Mouse (Mus musculus): Measurements from ENCODE around the gene Cdk4. TPM values are rescaled to one million over a fixed set of nuclear protein-coding genes. Genes with fewer than 3 reads are reported as not detected.

The Cdk4 gene
- polyA plus RNA-seq (2014; fragmentation: Nextera tagmentation; extraction: Ambion mirVana): 764 and 784 TPM in 2 replicates

DNA sequence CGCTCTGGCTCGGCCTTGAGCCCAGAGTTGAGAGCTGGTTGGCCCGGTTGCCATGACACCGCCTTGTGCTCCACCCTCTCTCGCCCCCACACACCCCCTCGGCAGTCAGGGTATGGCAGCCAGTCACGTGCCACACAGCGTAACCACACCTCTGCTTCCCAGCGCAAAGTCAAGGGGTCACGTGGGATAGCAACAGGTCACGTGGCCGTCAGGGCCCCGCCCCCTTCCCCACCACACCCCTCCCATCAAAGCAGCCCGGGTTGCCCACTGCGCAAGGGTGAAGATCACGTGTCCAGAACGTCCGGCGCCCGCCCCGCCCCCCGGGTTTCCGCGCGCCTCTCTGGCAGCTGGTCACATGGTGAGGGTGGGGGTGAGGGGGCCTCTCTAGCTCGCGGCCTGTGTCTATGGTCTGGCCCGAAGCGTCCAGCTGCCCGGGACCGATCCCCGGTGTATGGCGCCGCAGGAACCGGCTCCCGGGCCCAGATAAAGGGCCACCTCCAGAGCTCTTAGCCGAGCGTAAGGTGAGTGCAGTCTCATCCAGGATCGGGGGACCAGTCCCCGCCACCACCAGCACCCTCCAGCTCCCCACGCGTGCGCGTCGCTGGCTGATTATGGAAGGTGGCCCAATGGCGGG is at the start of gene Cdk4:
Gene Cdk4, plus strand, starts transcription at position 296 of the 634 bp plus-strand sequence.
- Histone ChIP-seq H3K4me1 (replicated peaks; ENCODE audit: control insufficient read depth, insufficient read depth, low read length) (peaks cover 31% of the 10 kb centered on the region), H3K27me3 (ENCODE audit: control insufficient read depth, insufficient read depth, low read length) (no peaks in the 10 kb centered on the region), H3K27ac (peak within 1 kb of the TSS; percentile 91), H3K9ac (peak within 1 kb of the TSS; percentile 93), H3K36me3 (replicated peaks; ENCODE audit: control insufficient read depth, insufficient read depth) (peaks cover 38% of the 10 kb centered on the region), H3K9me3 (ENCODE audit: control insufficient read depth, low read length) (no peaks in the 10 kb centered on the region), H3K4me3 (replicated peaks; ENCODE audit: low read length) (peak within 1 kb of the TSS; percentile 75), H3K4me2 (replicated peaks) (peak within 1 kb of the TSS; percentile 80)
- peak; percentile 90 for ATAC-seq (ENCODE audit: low FRiP score)
- peak; percentile 97 for DNase-seq (ENCODE audit: low spot score)
- under 1% methylated on average over 46 of the region's 46 CpGs for WGBS

DNA sequence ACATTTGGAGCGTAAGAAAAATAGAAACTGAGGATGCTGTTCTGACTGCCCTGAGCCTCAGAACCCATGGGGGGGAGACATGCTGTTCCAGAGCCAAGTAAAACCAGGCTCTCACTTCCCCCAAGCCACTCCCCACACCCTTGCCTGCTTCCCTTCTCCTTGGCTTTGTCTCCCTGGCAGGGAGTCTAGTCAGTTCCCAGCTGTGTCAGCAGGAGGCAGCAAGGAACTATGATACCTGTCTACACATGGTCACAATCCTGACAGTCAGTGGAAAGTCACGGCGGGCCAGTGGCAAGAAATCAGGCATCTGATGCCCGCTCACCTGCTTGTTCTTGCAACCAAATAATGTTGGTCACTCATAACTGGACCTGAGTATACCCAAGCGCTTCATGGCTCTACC is 46.8 kb upstream of the Cdk4 start:
- no peaks in the 10 kb centered on the region for H3K36me3 ChIP-seq (replicated peaks; ENCODE audit: control insufficient read depth, insufficient read depth)
- ATAC-seq (ENCODE audit: low FRiP score) (no peak), DNase-seq (ENCODE audit: low spot score) (no peak)
- H3K4me1 ChIP-seq (replicated peaks; ENCODE audit: control insufficient read depth, insufficient read depth, low read length): no peaks in the 10 kb centered on the region
- 64% methylated on average over 5 of the region's 5 CpGs for WGBS
- no peaks in the 10 kb centered on the region for H3K27me3 ChIP-seq (ENCODE audit: control insufficient read depth, insufficient read depth, low read length)
- no peak overlapping the region for H3K4me2 ChIP-seq (replicated peaks)
- no peak overlapping the region for H3K9ac ChIP-seq
- H3K4me3 ChIP-seq (replicated peaks; ENCODE audit: low read length): no peak overlapping the region
- H3K9me3 ChIP-seq (ENCODE audit: control insufficient read depth, low read length): no peaks in the 10 kb centered on the region
- no peak overlapping the region for H3K27ac ChIP-seq

DNA sequence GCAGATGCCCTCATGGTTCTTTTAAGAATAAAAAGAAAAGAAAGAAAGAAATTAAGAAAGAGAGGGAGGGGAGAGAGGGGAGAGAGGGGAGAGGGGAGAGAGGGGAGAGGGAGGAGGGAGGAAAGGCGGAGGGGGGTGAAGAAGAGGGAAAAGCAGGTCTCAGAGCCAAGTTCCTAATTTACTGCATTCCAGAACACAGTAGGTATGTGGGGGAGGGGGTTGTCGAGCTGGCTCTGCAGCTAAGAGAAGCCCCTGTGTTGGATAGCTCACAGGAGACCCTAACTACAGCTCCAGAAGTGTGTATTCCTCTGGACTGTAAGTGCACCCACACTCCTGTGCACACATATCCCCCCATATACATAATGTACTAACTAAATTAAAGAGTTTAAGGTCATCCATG is 46.3 kb upstream of the Cdk4 start:
- Histone ChIP-seq H3K4me1 (replicated peaks; ENCODE audit: control insufficient read depth, insufficient read depth, low read length) (no peaks in the 10 kb centered on the region), H3K27ac (no peak overlapping the region), H3K27me3 (ENCODE audit: control insufficient read depth, insufficient read depth, low read length) (no peaks in the 10 kb centered on the region), H3K36me3 (replicated peaks; ENCODE audit: control insufficient read depth, insufficient read depth) (peaks cover 5% of the 10 kb centered on the region), H3K9ac (no peak overlapping the region), H3K4me2 (replicated peaks) (no peak overlapping the region), H3K9me3 (ENCODE audit: control insufficient read depth, low read length) (no peaks in the 10 kb centered on the region), H3K4me3 (replicated peaks; ENCODE audit: low read length) (no peak overlapping the region)
- DNase-seq (ENCODE audit: low spot score) (no peak), ATAC-seq (ENCODE audit: low FRiP score) (no peak)
- 21% methylated on average over 2 of the region's 2 CpGs for WGBS

DNA sequence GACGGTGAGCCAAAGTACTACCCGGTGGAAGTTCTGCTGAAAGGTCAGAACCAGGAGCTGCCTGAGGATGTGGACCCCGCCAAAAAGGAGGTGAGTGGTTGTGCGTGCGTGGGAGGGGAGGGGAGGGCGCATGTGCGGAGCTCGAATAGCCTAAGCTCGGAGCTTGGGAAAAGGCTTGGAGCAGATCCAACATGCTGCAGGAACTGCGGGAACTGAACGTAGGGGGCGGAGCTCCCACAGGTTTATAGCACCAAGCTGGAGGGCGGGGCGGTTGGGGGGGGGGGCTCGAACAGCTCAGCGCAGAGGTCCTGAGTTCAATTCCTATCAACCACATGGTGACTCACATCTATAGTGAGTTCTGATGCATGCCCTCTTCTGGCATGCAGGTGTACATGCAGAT is 44.9 kb upstream of the Cdk4 start:
- Histone ChIP-seq H3K4me2 (replicated peaks) (no peak overlapping the region), H3K27ac (no peak overlapping the region), H3K9ac (no peak overlapping the region), H3K36me3 (replicated peaks; ENCODE audit: control insufficient read depth, insufficient read depth) (peaks cover 17% of the 10 kb centered on the region), H3K4me3 (replicated peaks; ENCODE audit: low read length) (no peak overlapping the region), H3K4me1 (replicated peaks; ENCODE audit: control insufficient read depth, insufficient read depth, low read length) (no peaks in the 10 kb centered on the region), H3K9me3 (ENCODE audit: control insufficient read depth, low read length) (no peaks in the 10 kb centered on the region), H3K27me3 (ENCODE audit: control insufficient read depth, insufficient read depth, low read length) (no peaks in the 10 kb centered on the region)
- ATAC-seq (ENCODE audit: low FRiP score) (no peak), DNase-seq (ENCODE audit: low spot score) (no peak)
- WGBS: 80% methylated on average over 16 of the region's 16 CpGs

DNA sequence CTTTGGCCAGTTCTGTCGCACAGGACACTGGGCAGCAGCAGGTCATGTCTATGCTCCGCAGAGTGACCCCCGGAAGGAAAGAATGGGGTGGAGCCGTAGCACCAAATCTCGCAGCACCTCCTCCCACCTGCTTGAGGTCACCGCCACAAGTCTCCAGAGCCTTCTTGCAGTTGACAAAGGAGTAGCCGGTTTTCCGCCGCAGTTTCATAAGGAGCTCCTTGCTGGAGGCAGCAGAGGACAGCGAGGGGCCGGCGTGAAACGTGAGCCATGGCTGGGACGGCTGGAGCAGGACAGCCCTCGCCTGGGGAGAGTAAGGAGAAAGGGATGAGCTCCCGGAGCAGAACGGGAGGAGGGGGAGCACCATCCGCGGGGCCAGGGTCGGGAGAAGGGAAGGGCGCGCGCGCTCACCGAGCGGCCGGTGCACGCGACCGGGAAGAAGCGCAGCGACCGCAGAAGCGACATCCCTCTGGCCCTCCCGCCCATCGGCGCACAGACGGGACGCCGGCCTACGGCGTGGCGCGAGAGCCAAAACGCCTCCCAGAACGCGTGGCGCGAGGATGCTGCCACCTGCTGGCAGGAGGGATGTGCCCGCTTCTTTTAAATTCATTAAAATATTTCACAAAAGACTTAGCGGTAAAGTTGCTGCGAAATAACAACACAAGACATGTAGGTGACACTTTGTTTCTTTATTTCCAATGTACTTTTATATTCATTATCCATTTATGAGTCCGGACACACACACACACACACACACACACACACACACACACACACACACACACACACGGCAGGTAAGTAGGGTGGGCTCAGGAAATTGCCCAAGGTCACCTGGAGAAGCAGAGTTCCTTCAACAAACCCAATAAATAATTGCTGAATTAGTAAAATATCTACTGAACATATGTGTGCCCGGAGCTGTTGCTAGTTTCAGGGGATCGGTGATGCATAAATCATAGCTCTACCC is 32.7 kb upstream of the Cdk4 start, which contains the start of gene Tsfm:
Gene Tsfm, minus strand, starts transcription at position 505 of the 961 bp plus-strand sequence.
- peak within 1 kb of the TSS; percentile 72 for H3K9ac ChIP-seq
- H3K4me3 ChIP-seq (replicated peaks; ENCODE audit: low read length): peak within 1 kb of the TSS; percentile 60
- peaks cover 8% of the 10 kb centered on the region; the same call in 1 of the 2 replicates for H3K4me1 ChIP-seq (replicated peaks; ENCODE audit: control insufficient read depth, insufficient read depth, low read length)
- WGBS: 5% methylated on average over 55 of the region's 56 CpGs
- H3K36me3 ChIP-seq (replicated peaks; ENCODE audit: control insufficient read depth, insufficient read depth): peaks cover 36% of the 10 kb centered on the region
- H3K27me3 ChIP-seq (ENCODE audit: control insufficient read depth, insufficient read depth, low read length): no peaks in the 10 kb centered on the region
- H3K27ac ChIP-seq: peak within 1 kb of the TSS; percentile 55
- DNase-seq (ENCODE audit: low spot score) (peak; percentile 96), ATAC-seq (ENCODE audit: low FRiP score) (peak; percentile 87)
- H3K4me2 ChIP-seq (replicated peaks): peak within 1 kb of the TSS; percentile 92
- H3K9me3 ChIP-seq (ENCODE audit: control insufficient read depth, low read length): no peaks in the 10 kb centered on the region

DNA sequence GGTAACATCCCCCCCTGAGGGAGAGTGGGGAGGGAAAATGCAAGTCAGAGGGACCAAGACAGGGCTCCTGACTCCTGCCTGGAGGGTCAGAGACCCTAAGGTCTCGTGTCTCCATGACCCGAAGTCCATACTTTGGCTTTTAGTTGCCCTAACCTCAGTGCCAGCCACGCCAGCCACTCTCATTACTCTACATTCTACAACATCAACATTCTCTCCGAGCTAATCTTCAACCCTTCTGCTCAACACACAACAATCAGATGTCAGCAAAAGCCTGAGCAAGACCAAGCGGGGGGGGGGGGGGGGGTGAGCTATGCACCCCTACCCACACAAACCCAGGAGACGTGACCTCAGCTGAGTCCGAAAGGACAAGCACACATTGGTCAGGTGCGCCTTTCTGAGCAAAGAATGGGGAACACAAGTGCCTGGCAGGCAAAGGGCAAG is 30.0 kb upstream of the Cdk4 start:
- peaks cover 8% of the 10 kb centered on the region; the same call in 1 of the 2 replicates for H3K4me1 ChIP-seq (replicated peaks; ENCODE audit: control insufficient read depth, insufficient read depth, low read length)
- no peak for ATAC-seq (ENCODE audit: low FRiP score)

DNA sequence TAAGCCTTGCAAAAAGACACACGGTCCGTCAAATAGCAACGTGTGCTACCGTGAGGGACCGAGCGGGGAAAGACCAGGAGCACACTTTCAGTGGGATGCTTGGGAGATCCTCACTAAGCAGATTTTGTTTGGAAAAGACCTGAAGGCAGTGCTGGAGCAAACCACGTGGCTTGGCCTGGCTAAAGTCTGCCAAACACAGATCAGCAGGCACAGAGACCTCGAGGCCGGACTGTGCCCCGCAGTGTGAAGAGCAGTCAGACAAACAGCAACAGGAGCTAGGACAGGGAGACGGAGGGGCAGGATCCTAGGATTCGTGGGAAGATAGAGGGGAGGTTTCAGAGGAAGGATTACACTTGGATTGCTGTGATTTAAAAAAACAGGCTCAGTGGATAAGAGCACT is 27.1 kb upstream of the Cdk4 start:
- Histone ChIP-seq H3K36me3 (replicated peaks; ENCODE audit: control insufficient read depth, insufficient read depth) (no peaks in the 10 kb centered on the region), H3K27me3 (ENCODE audit: control insufficient read depth, insufficient read depth, low read length) (peaks cover 11% of the 10 kb centered on the region; the same call in 1 of the 2 replicates), H3K4me1 (replicated peaks; ENCODE audit: control insufficient read depth, insufficient read depth, low read length) (no peaks in the 10 kb centered on the region), H3K4me3 (replicated peaks; ENCODE audit: low read length) (no peak overlapping the region), H3K4me2 (replicated peaks) (no peak overlapping the region), H3K9ac (no peak overlapping the region), H3K27ac (no peak overlapping the region), H3K9me3 (ENCODE audit: control insufficient read depth, low read length) (no peaks in the 10 kb centered on the region)
- no peak for DNase-seq (ENCODE audit: low spot score)
- WGBS: 86% methylated on average over 12 of the region's 12 CpGs
- ATAC-seq (ENCODE audit: low FRiP score): no peak

More for the DNA sequence above, 30.0 kb upstream of the Cdk4 start:
- no peaks in the 10 kb centered on the region for H3K27me3 ChIP-seq (ENCODE audit: control insufficient read depth, insufficient read depth, low read length)
- H3K4me3 ChIP-seq (replicated peaks; ENCODE audit: low read length): no peak overlapping the region
- WGBS: 85% methylated on average over 8 of the region's 8 CpGs
- H3K9me3 ChIP-seq (ENCODE audit: control insufficient read depth, low read length): no peaks in the 10 kb centered on the region
- DNase-seq (ENCODE audit: low spot score): no peak
- no peak overlapping the region for H3K27ac ChIP-seq
- peaks cover 10% of the 10 kb centered on the region for H3K36me3 ChIP-seq (replicated peaks; ENCODE audit: control insufficient read depth, insufficient read depth)
- H3K9ac ChIP-seq: no peak overlapping the region
- H3K4me2 ChIP-seq (replicated peaks): no peak overlapping the region

DNA sequence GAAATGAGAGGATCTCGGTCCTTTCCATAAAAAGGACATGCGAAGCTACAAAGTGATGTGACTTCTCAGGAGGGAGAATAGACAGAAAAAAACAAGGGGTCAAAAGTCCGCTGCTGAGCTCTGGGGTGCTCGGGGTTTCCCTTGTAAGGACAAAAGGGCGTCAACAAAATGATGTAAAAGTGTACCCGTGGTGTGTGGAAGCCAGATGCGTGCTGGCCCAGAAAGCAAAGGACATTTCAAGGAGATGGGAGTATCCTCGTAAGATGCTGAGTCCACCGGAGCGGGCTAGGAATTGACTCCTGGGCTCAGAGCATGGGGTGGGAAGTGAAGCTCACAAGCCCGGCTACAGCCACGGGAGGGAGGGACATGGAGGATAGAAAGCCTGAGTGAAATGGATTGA is 25.7 kb upstream of the Cdk4 start:
- no peak overlapping the region for H3K9ac ChIP-seq
- H3K27me3 ChIP-seq (ENCODE audit: control insufficient read depth, insufficient read depth, low read length): peaks cover 11% of the 10 kb centered on the region; the same call in 1 of the 2 replicates
- no peaks in the 10 kb centered on the region for H3K9me3 ChIP-seq (ENCODE audit: control insufficient read depth, low read length)
- peaks cover 5% of the 10 kb centered on the region for H3K4me1 ChIP-seq (replicated peaks; ENCODE audit: control insufficient read depth, insufficient read depth, low read length)
- no peak overlapping the region for H3K4me2 ChIP-seq (replicated peaks)
- no peak overlapping the region for H3K4me3 ChIP-seq (replicated peaks; ENCODE audit: low read length)
- DNase-seq (ENCODE audit: low spot score) (no peak), ATAC-seq (ENCODE audit: low FRiP score) (no peak)
- H3K36me3 ChIP-seq (replicated peaks; ENCODE audit: control insufficient read depth, insufficient read depth): no peaks in the 10 kb centered on the region
- H3K27ac ChIP-seq: no peak overlapping the region
- WGBS: 65% methylated on average over 12 of the region's 12 CpGs

DNA sequence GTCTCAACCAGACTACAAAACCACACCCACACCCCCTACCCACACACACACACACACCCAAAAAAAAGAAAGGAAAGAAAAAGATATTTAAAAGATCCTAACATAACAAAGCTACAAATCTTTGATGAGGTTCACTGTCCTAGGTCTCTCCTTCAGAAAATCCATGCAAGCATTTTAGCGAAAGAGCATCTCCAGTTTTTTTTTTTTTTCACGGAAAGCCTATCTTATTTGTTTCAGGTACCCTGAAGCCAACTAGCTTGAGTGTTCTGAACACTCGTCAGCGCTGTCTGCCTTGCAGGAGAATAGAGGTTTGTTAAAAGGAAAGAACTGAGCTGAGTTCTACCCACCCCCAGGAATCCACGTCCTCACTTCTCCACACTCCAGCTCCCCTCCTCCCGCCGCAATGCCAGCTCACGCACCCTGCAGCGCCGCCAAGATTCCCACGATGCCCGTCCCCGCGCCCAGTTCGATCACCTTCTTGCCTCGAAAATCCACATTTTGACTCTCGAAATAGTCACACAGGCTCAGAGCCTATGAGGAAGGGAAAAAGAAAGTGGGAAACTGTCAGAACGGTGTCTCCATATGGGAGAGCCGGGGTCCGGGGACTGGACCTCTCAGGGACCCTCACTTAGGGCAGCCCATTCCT is 22.6 kb upstream of the Cdk4 start:
- Histone ChIP-seq H3K9me3 (ENCODE audit: control insufficient read depth, low read length) (no peaks in the 10 kb centered on the region), H3K27ac (no peak overlapping the region), H3K4me2 (replicated peaks) (peak overlapping the region; percentile 98), H3K9ac (peak overlapping the region; percentile 82), H3K27me3 (ENCODE audit: control insufficient read depth, insufficient read depth, low read length) (peaks cover 11% of the 10 kb centered on the region; the same call in 1 of the 2 replicates), H3K4me1 (replicated peaks; ENCODE audit: control insufficient read depth, insufficient read depth, low read length) (peaks cover 6% of the 10 kb centered on the region), H3K4me3 (replicated peaks; ENCODE audit: low read length) (peak overlapping the region; percentile 63), H3K36me3 (replicated peaks; ENCODE audit: control insufficient read depth, insufficient read depth) (peaks cover 6% of the 10 kb centered on the region; the same call in 1 of the 2 replicates)
- 2% methylated on average over 20 of the region's 20 CpGs for WGBS
- DNase-seq (ENCODE audit: low spot score) (no peak), ATAC-seq (ENCODE audit: low FRiP score) (no peak)

Measured in hindbrain, embryonic 14.5 days (tissue).